8 mouse cellular contexts compared by ENCODE assay signal in genomic region chr12:71014845-71015362, GRCm38 (mm10). TPM values are rescaled to one million over a fixed set of nuclear protein-coding genes. Genes with fewer than 3 reads are reported as not detected.
DNase-seq lines count a peak whose midpoint lies in the region; ATAC-seq and TF ChIP-seq lines count a peak whose summit lies in the region.

No protein-coding gene starts in this region.

- no peak for TF ChIP-seq POLR2A in brain, embryonic 14.5 days (IDR thresholded peaks at IDR 0.05; ENCODE audit: borderline replicate concordance, extremely low read depth, insufficient read depth, insufficient read length, poor library complexity, severe bottlenecking)

- no peak for TF ChIP-seq CTCF in brain, embryonic 14.5 days (IDR thresholded peaks at IDR 0.05; ENCODE audit: borderline replicate concordance, extremely low read depth, insufficient read depth, insufficient read length)

- H3K9me3 ChIP-seq in heart, embryonic 12.5 days (replicated peaks), result no peaks in the 10 kb centered on the region
- H3K9me3 ChIP-seq in hindbrain, embryonic 16.5 days (ENCODE audit: control insufficient read depth, low read length), result no peaks in the 10 kb centered on the region

- peaks cover 27% of the 10 kb centered on the region for H3K4me1 ChIP-seq in heart, embryonic 12.5 days (replicated peaks)
- peaks cover 21% of the 10 kb centered on the region for H3K4me1 ChIP-seq in hindbrain, embryonic 16.5 days (ENCODE audit: control insufficient read depth, insufficient read depth, low read depth, low read length)

- H3K4me3 ChIP-seq in heart, embryonic 12.5 days, result peak overlapping the region; percentile 92
- H3K4me3 ChIP-seq in hindbrain, embryonic 16.5 days (ENCODE audit: low read length), result peak overlapping the region; percentile 95
- H3K4me3 ChIP-seq in macrophage (ENCODE audit: inconsistent target), result peak overlapping the region; percentile 89

- H3K27ac ChIP-seq in heart, embryonic 12.5 days (ENCODE audit: poor library complexity, severe bottlenecking), result peak overlapping the region; percentile 97
- peak overlapping the region; percentile 97 for H3K27ac ChIP-seq in hindbrain, embryonic 16.5 days (ENCODE audit: low read depth, low read length)
- peak overlapping the region; percentile 73 for H3K27ac ChIP-seq in macrophage

- WGBS in heart, embryonic 12.5 days, result under 1% methylated on average over 31 of the region's 32 CpGs
- under 1% methylated on average over 22 of the region's 32 CpGs for WGBS in hindbrain, embryonic 16.5 days
- 3% methylated on average over 31 of the region's 32 CpGs for WGBS in macrophage (ENCODE audit: missing documents)

- peak overlapping the region; percentile 70 for H3K4me2 ChIP-seq in heart, embryonic 12.5 days
- H3K4me2 ChIP-seq in hindbrain, embryonic 16.5 days (ENCODE audit: low read length), result peak overlapping the region; percentile 66

- peak; percentile 79 for ATAC-seq in heart, embryonic 12.5 days (ENCODE audit: insufficient number of reproducible peaks, low FRiP score)
- peak; percentile 35 for ATAC-seq in CD4-positive, CD25-positive, alpha-beta regulatory T cell, adult 4 months
- ATAC-seq in hindbrain, embryonic 16.5 days, result no peak; the same call in 1 of the 2 replicates

- intact Hi-C loops in heart, postnatal 36 days (cut with DNase I), result no loop called here

- DNase-seq in heart, postnatal 36 days, result no peak
- DNase-seq in brain, embryonic 14.5 days (ENCODE audit: low read depth), result peak; percentile 56
- DNase-seq in ovary, postnatal 10 days (ENCODE audit: low spot score), result no peak
- no peak for DNase-seq in cerebellum, adult 11 months

- no peaks in the 10 kb centered on the region for H3K27me3 ChIP-seq in heart, embryonic 12.5 days (replicated peaks)
- no peaks in the 10 kb centered on the region for H3K27me3 ChIP-seq in hindbrain, embryonic 16.5 days (replicated peaks; ENCODE audit: control insufficient read depth, insufficient read depth, low read length)

- peaks cover 24% of the 10 kb centered on the region for H3K36me3 ChIP-seq in heart, embryonic 12.5 days
- H3K36me3 ChIP-seq in hindbrain, embryonic 16.5 days (ENCODE audit: control insufficient read depth, insufficient read depth, low read length), result peaks cover 7% of the 10 kb centered on the region
- peaks cover 24% of the 10 kb centered on the region for H3K36me3 ChIP-seq in macrophage (ENCODE audit: inconsistent target)

- peaks cover 83% of the 10 kb centered on the region for H3K79me2 ChIP-seq in macrophage (ENCODE audit: inconsistent target)

- H3K9ac ChIP-seq in heart, embryonic 12.5 days, result peak overlapping the region; percentile 79
- peak overlapping the region; percentile 86 for H3K9ac ChIP-seq in hindbrain, embryonic 16.5 days (ENCODE audit: low read depth, low read length)

RNA-seq across cellular contexts. Expression of gene Arid4a, which starts 0.9 kb away (rescaled TPM):
- polyA plus RNA-seq in heart, embryonic 12.5 days (2016; fragmentation: Nextera tagmentation; extraction: Ambion mirVana), result 24.0 and 25.3 TPM in 2 replicates
- 10 to 100 TPM; 14.3 to 17.0 TPM for total RNA-seq in heart, postnatal 36 days (2021)
- 100 to 1,000 TPM; 104 to 130 TPM for polyA plus RNA-seq in CD4-positive, CD25-positive, alpha-beta regulatory T cell, adult 4 months (2017; shearing (Covaris generic))
- polyA plus RNA-seq in brain, embryonic 14.5 days (2012; rRNA removed), result 8.8 and 13.4 TPM in 2 replicates
- polyA plus RNA-seq in hindbrain, embryonic 16.5 days (2015; fragmentation: Nextera tagmentation; extraction: Ambion mirVana), result 41.4 and 41.7 TPM in 2 replicates
- total RNA-seq in macrophage (2018; cell fraction: chromatin; rRNA removed), result 100 to 1,000 TPM in 25 of 26 experiments, 10 to 100 TPM in 1; 89.8 to 317 (median 227) TPM
- 10 to 100 TPM; 11.7 to 39.1 (median 31.2) TPM for total RNA-seq in macrophage (2018; cell fraction: cytosol; rRNA removed)
- total RNA-seq in macrophage (2018; cell fraction: nucleus; rRNA removed), result 100 to 1,000 TPM in 7 of 26 experiments, 10 to 100 TPM in 19; 46.9 to 144 (median 92.7) TPM
- 17.8 to 50.5 TPM (median 26.8 TPM) in 3 replicates for polyA plus RNA-seq in macrophage (2018)

RNA-seq across cellular contexts. Expression of gene Psma3, which starts 40.5 kb away (rescaled TPM):
- 421 and 431 TPM in 2 replicates for polyA plus RNA-seq in heart, embryonic 12.5 days (2016; fragmentation: Nextera tagmentation; extraction: Ambion mirVana)
- total RNA-seq in heart, postnatal 36 days (2021), result 100 to 1,000 TPM; 193 to 201 TPM
- 100 to 1,000 TPM; 319 to 401 TPM for polyA plus RNA-seq in CD4-positive, CD25-positive, alpha-beta regulatory T cell, adult 4 months (2017; shearing (Covaris generic))
- polyA plus RNA-seq in brain, embryonic 14.5 days (2012; rRNA removed), result 222 and 249 TPM in 2 replicates
- polyA plus RNA-seq in hindbrain, embryonic 16.5 days (2015; fragmentation: Nextera tagmentation; extraction: Ambion mirVana), result 489 and 503 TPM in 2 replicates
- 100 to 1,000 TPM; 126 to 282 (median 203) TPM for total RNA-seq in macrophage (2018; cell fraction: chromatin; rRNA removed)
- 100 to 1,000 TPM; 131 to 253 (median 177) TPM for total RNA-seq in macrophage (2018; cell fraction: cytosol; rRNA removed)
- total RNA-seq in macrophage (2018; cell fraction: nucleus; rRNA removed), result 100 to 1,000 TPM; 100 to 256 (median 165) TPM
- polyA plus RNA-seq in macrophage (2018), result 163 to 269 TPM (median 248 TPM) in 3 replicates
